Mouse (Mus musculus) lung, postnatal 0 days (tissue): ENCODE data around the gene Cysrt1.

Experiments used
- CTCF ChIP-seq: IDR thresholded peaks from 2 replicates; pipeline ENCODE4 v1.5.1; 2016; ENCODE audit warnings: antibody characterized with exemption, mild to moderate bottlenecking
- EP300 ChIP-seq: IDR thresholded peaks from 2 replicates; pipeline ENCODE4 v1.6.1; 2016; ENCODE audit warnings: antibody characterized with exemption, mild to moderate bottlenecking, control low read depth

DNA sequence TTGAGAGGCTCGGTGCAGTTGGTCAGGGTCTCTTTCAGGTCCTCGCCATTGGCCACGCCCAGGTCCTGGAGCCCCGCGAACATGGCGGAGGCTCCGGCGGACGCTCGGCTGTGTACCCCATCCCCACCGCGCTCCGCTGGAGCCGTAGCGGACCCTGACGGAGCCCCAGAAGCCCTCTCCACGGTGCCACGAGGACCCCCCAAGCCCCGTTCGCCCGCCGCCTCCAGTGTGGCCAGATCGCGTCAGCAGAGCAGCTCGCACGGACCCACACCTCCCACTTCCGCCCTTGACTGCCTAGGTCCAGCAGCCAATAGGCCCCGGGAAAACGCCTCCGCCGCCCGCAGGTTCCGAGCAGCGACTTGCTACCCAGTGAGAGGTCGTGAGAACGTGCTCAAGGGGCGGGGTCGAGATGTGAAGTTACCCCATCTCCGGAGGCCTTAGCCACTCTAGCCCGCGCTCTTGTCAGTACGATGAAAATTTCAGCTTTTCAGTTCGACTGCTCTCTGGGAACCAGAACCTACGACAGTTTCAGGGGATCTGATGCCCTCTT is 31.1 kb downstream of the Cysrt1 start, which contains the start of gene Nelfb:
- TF ChIP-seq CTCF = no peak; the same call in 1 of the 2 replicates
- no peak for TF ChIP-seq EP300
